Mouse (Mus musculus) cerebellum, adult 9-11 months (tissue): Measurements from ENCODE around the gene Slc22a8.

Experiments
- DNase-seq: peaks from one replicate; pipeline ENCODE4 v3.0.0; 2022

Gene Slc22a8

GRCm38 (mm10) chr19:8601922-8602321, 10.9 kb downstream of the Slc22a8 start:
- DNase-seq, result no peak

GRCm38 (mm10) chr19:8602914-8603313, 11.9 kb downstream of the Slc22a8 start:
- no peak for DNase-seq

- no peak for DNase-seq
Observed at GRCm38 (mm10) chr19:8604536-8605240, 13.6 kb downstream of the Slc22a8 start.

- no peak for DNase-seq
Observed at GRCm38 (mm10) chr19:8605241-8605558, 14.1 kb downstream of the Slc22a8 start.

- no peak for DNase-seq
Observed at GRCm38 (mm10) chr19:8611358-8612123, 20.5 kb downstream of the Slc22a8 start.

- no peak for DNase-seq
Observed at GRCm38 (mm10) chr19:8613111-8613510, 22.1 kb downstream of the Slc22a8 start.

- DNase-seq, result no peak
Observed at GRCm38 (mm10) chr19:8614343-8614742, 23.3 kb downstream of the Slc22a8 start.

- DNase-seq, result no peak
Observed at GRCm38 (mm10) chr19:8616314-8616713, 25.3 kb downstream of the Slc22a8 start.

- DNase-seq, result no peak
Observed at GRCm38 (mm10) chr19:8617904-8618303, 26.9 kb downstream of the Slc22a8 start, which contains the start of gene Slc22a6. Slc22a6 (plus strand) TSS chr19:8618039.

GRCm38 (mm10) chr19:8621098-8621497, 30.0 kb downstream of the Slc22a8 start:
- no peak for DNase-seq

- no peak for DNase-seq
Observed at GRCm38 (mm10) chr19:8630249-8630648, 39.2 kb downstream of the Slc22a8 start.

- DNase-seq, result no peak
Observed at GRCm38 (mm10) chr19:8630826-8631225, 39.8 kb downstream of the Slc22a8 start.

GRCm38 (mm10) chr19:8632029-8632428, 41.0 kb downstream of the Slc22a8 start:
- DNase-seq, result no peak

GRCm38 (mm10) chr19:8642086-8642485, 51.0 kb downstream of the Slc22a8 start:
- no peak for DNase-seq

- no peak for DNase-seq
Observed at GRCm38 (mm10) chr19:8646393-8646792, 55.3 kb downstream of the Slc22a8 start.

- no peak for DNase-seq
Observed at GRCm38 (mm10) chr19:8655833-8656232, 64.8 kb downstream of the Slc22a8 start.

- DNase-seq, result no peak
Observed at GRCm38 (mm10) chr19:8656341-8656740, 65.3 kb downstream of the Slc22a8 start.
